Mouse (Mus musculus) small intestine, adult 2 months (tissue): ENCODE data around the gene Lemd1. TPM values are rescaled to one million over a fixed set of nuclear protein-coding genes. Genes with fewer than 3 reads are reported as not detected.
A peak's percentile ranks its signal among the peaks of the same experiment; 100 is the strongest.

ENCODE experiments used
- H3K27ac ChIP-seq: fragments of 200-500 bp; 2 replicates; pipeline ENCODE4 v1.5.1; 2012; ENCODE audit warnings: low read depth, low read length, control low read depth, inconsistent platforms; ENCODE audit not compliant: insufficient read depth
- H3K27me3 ChIP-seq: fragments of 200-500 bp; 2 replicates; pipeline ENCODE4 v1.6.1; 2012; ENCODE audit warnings: mild to moderate bottlenecking, moderate library complexity, low read length, inconsistent platforms; ENCODE audit not compliant: control insufficient read depth, insufficient read depth
- H3K36me3 ChIP-seq: fragments of 200-500 bp; 2 replicates; pipeline ENCODE4 v1.6.1; 2012; ENCODE audit warnings: mild to moderate bottlenecking, low read length, control low read depth, inconsistent platforms; ENCODE audit not compliant: control insufficient read depth, insufficient read depth
- H3K4me1 ChIP-seq: fragments of 200-500 bp; 2 replicates; pipeline ENCODE4 v1.6.1; 2012; ENCODE audit warnings: low read length, inconsistent platforms, mixed read lengths; ENCODE audit not compliant: control insufficient read depth, insufficient read depth, insufficient read length
- H3K4me3 ChIP-seq: fragments of 200-500 bp; 2 replicates; pipeline ENCODE4 v1.5.1; 2012; ENCODE audit warnings: low read depth, mild to moderate bottlenecking, control low read depth, inconsistent platforms, low read length, moderate library complexity
- CTCF ChIP-seq: fragments of 200-500 bp; IDR thresholded peaks from 2 replicates; pipeline ENCODE4 v1.5.1; 2012; ENCODE audit warnings: low read depth, mild to moderate bottlenecking, control low read depth, inconsistent platforms, low read length, moderate library complexity, mixed read lengths; ENCODE audit not compliant: insufficient replicate concordance, insufficient read length; ENCODE audit errors: extremely low read depth
- POLR2A ChIP-seq: fragments of 200-500 bp; IDR thresholded peaks from 2 replicates; pipeline ENCODE4 v1.6.1; 2012; ENCODE audit warnings: low read depth, mild to moderate bottlenecking, control low read depth, inconsistent platforms, low read length, moderate library complexity
- WGBS: fragments of 180-500 bp; shearing (Covaris S2); methylation state at CpG from one replicate; pipeline ENCODE4 v1.1.7; 2018; 5-methylcytosine and 5-hydroxymethylcytosine counted together
- polyA plus RNA-seq: library from polyadenylated mRNA; depleted of rRNA; stranded (reverse); fragments of >200 nt; gene quantifications from 2 replicates; pipeline ENCODE4 v1.2.3, GENCODE M21; 2012

Lemd1 gene
- polyA plus RNA-seq, 1 experiment: 0.09 TPM

- no peaks in the 10 kb centered on the region for H3K4me1 ChIP-seq
- H3K4me3 ChIP-seq: peak overlapping the region; percentile 21
- TF ChIP-seq POLR2A (no peak), CTCF (peak; percentile 72; the same call in 1 of the 2 replicates)
- peaks cover 2% of the 10 kb centered on the region; the same call in 1 of the 2 replicates for H3K27me3 ChIP-seq
- H3K36me3 ChIP-seq: no peaks in the 10 kb centered on the region
- no peak overlapping the region for H3K27ac ChIP-seq
- WGBS: 7% methylated on average over 20 of the region's 20 CpGs
These were observed 21.0 kb downstream of the Lemd1 start for GRCm38 (mm10) chr1:132212218-132212617.

- Histone ChIP-seq H3K36me3 (no peaks in the 10 kb centered on the region), H3K27me3 (peaks cover 2% of the 10 kb centered on the region; the same call in 1 of the 2 replicates), H3K27ac (no peak overlapping the region), H3K4me1 (no peaks in the 10 kb centered on the region), H3K4me3 (no peak overlapping the region)
- no peak for TF ChIP-seq CTCF
- TF ChIP-seq POLR2A: no peak
- 58% methylated on average over 6 of the region's 6 CpGs for WGBS
These were observed 21.8 kb downstream of the Lemd1 start for GRCm38 (mm10) chr1:132213076-132213475.

- Histone ChIP-seq H3K36me3 (no peaks in the 10 kb centered on the region), H3K27me3 (peaks cover 7% of the 10 kb centered on the region; the same call in 1 of the 2 replicates), H3K4me1 (no peaks in the 10 kb centered on the region), H3K27ac (no peak overlapping the region), H3K4me3 (no peak overlapping the region)
- TF ChIP-seq POLR2A (no peak), CTCF (no peak)
- WGBS: 58% methylated on average over 3 of the region's 3 CpGs
These were observed 25.0 kb downstream of the Lemd1 start for GRCm38 (mm10) chr1:132216276-132216675.

- TF ChIP-seq POLR2A (no peak), CTCF (no peak)
- peaks cover 7% of the 10 kb centered on the region; the same call in 1 of the 2 replicates for H3K27me3 ChIP-seq
- no peaks in the 10 kb centered on the region for H3K36me3 ChIP-seq
- no peaks in the 10 kb centered on the region for H3K4me1 ChIP-seq
- H3K27ac ChIP-seq: no peak overlapping the region
- H3K4me3 ChIP-seq: no peak overlapping the region
- 32% methylated on average over 2 of the region's 2 CpGs for WGBS
These were observed 30.4 kb downstream of the Lemd1 start for GRCm38 (mm10) chr1:132221627-132222026.

- H3K36me3 ChIP-seq: no peaks in the 10 kb centered on the region
- H3K27me3 ChIP-seq: peaks cover 7% of the 10 kb centered on the region; the same call in 1 of the 2 replicates
- TF ChIP-seq POLR2A (no peak), CTCF (no peak)
- H3K4me1 ChIP-seq: no peaks in the 10 kb centered on the region
- 23% methylated on average over 6 of the region's 6 CpGs for WGBS
- no peak overlapping the region for H3K27ac ChIP-seq
- H3K4me3 ChIP-seq: no peak overlapping the region
These were observed 30.9 kb downstream of the Lemd1 start for GRCm38 (mm10) chr1:132222166-132222565.

- Histone ChIP-seq H3K27me3 (no peaks in the 10 kb centered on the region), H3K4me3 (no peak overlapping the region), H3K4me1 (no peaks in the 10 kb centered on the region), H3K27ac (no peak overlapping the region), H3K36me3 (no peaks in the 10 kb centered on the region)
- 68% methylated on average over 13 of the region's 13 CpGs for WGBS
- TF ChIP-seq POLR2A (no peak), CTCF (no peak)
These were observed 35.3 kb downstream of the Lemd1 start for GRCm38 (mm10) chr1:132226297-132227080.

- 80% methylated on average over 3 of the region's 3 CpGs for WGBS
- no peaks in the 10 kb centered on the region for H3K27me3 ChIP-seq
- TF ChIP-seq CTCF: no peak
- no peak for TF ChIP-seq POLR2A
- no peaks in the 10 kb centered on the region for H3K36me3 ChIP-seq
- no peaks in the 10 kb centered on the region for H3K4me1 ChIP-seq
- no peak within 1 kb of the TSS for H3K4me3 ChIP-seq
- H3K27ac ChIP-seq: no peak within 1 kb of the TSS
These were observed 38.4 kb downstream of the Lemd1 start, which contains the start of gene Gm10188 for GRCm38 (mm10) chr1:132229667-132230066. Gene Gm10188 (minus strand): TSS chr1:132229767.
